Mouse (Mus musculus): ENCODE data around the gene Iqch.

DNA sequence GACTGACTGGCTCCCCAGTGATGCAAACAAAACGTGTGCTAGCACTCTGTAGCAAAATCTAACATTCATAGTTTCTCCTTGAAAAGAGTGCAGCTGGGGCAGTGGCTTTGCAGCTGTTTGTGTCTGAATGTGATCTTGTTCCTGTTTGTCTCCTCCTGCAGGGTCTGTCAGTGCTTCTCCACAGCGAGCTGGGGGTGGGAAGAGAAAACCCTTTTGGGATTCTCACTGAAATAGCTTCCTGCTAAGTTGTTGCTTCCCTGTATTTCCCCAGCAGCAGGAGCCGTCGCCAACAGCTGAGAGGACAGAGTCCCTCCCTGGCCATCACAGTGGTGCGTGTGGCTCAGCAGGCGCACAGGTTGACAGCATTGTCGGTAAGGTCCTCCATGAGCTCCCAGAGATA lies 33.8 kb upstream of the Iqch start:
- no peak for TF ChIP-seq CTCF (IDR thresholded peaks at IDR 0.05; ENCODE audit: borderline replicate concordance, insufficient read depth, low read length)
- TF ChIP-seq POLR2A (IDR thresholded peaks at IDR 0.05; ENCODE audit: low read depth, low read length) = no peak
